Mouse (Mus musculus): ENCODE results near the gene Ddr2.

DNA sequence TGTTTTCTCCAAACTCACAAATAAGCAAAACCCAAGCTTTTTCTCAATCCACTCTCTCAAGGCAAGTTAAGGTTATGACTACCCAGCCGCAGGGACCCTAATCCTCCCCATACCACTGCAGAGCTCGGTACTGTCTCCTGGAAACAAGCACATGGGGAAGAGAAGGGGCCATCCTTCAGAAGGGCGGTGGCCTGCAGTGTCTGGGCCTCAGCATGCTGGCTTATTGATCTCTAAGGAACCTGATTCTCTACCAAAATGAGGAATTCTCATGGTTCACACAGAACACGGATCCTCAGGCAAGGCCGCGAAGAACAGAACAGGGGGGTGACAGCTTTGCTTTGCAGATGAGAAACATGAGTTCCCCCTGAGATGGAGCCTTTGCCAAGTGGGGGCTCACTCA is 159.0 kb downstream of the Ddr2 start:
- TF ChIP-seq CTCF (IDR thresholded peaks at IDR 0.05; ENCODE audit: insufficient read depth, low read depth, low read length): no peak
- no peak for TF ChIP-seq POLR2A (IDR thresholded peaks at IDR 0.05; ENCODE audit: insufficient read depth, low read depth, low read length)
